Mouse (Mus musculus) ovary, postnatal 36 days (tissue): Measurements from ENCODE around the gene Bmp6.

ENCODE experiments used
- DNase-seq: peaks from one replicate; pipeline ENCODE4 v3.0.0; 2022; ENCODE audit warnings: low spot score, mixed read lengths

Bmp6 gene

DNA sequence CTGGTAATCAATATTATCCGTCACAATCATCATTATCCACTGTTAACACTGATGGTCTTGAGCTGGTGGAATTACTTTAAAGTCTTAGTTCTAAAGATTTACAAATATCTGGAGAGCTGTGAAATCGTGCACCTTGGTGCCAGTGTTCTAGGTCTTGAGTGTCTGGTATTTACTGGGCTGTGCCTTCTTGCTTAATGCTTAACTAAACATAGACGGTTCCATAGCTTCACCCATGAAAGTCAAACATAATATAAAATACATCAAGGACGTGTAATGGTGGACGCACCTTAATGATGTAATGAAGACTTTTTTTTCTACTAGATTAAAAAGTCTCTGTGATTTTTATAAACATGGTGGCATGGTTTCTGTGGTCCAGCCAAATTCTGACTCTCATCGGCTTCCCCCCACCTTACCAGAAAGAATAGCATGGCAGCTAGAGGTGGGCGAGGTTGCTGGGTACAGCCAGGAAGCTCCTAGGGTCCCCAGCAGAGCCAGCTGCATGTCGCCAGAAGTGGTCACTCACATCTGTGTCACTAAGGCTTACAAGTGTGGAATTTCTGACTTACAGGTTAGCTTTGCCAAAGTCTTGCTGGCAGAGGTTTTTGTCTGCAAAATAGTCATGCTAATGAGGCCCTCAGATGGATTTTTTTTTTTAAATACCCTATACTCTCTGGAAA, 200.0 kb downstream of the Bmp6 start:
- DNase-seq, result no peak

DNA sequence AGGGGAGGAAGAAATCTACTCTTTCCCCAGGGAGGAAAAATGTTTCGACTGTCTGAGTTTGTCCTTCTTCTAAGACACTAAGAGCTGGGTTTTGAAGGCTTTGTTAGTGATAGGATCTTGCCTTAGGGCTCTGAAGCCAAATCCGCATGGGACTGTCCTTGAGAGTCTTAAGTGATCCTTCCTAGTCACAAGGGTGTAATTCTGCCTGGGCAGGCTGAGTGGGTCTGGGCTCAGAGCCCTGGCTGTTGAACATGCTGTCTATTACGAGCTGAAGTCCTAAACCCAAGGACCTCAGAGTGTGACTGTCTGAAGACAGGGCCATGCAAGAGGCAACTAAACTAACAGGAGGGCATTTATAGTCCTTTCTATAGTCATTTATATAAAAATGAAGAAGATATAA, 200.6 kb downstream of the Bmp6 start:
- DNase-seq, result peak; percentile 17

DNA sequence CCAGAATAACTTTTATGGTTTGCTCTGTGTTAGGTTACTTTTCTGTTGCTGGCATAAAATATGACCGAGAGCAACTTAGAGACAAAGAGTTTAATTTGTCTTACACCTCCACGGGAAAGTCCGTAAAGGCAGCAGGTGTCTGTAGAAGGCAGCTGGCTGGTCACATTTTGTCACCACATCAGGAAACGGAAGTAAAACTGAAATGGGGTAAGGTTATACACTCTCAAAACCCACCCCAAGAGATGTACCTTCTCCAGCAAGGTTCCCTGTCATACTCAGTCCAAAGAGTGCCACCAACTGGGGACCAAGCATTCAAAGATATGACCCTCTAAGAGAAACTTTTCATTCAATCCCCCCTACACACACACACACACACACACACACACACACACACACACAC, 201.8 kb downstream of the Bmp6 start:
- DNase-seq, result no peak

DNA sequence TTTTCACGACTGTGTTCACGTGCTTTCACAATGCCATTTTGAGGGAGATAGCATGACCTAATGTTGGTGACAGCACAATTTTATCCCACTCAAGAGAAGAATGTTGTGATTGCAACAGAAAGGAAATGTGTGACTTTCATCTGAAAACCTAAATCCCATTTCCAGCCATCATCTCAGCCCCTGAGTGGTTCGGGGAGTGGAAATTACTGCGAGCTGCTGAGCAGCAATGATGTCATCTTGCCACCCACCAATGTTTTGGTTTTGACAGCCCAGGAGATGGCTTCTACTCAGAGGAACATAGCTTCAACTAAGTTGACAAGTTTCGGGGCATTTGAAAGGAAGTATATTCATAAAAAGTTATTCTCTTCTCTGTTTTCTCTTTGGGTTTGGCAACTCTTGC, 202.8 kb downstream of the Bmp6 start:
- DNase-seq, result no peak

DNA sequence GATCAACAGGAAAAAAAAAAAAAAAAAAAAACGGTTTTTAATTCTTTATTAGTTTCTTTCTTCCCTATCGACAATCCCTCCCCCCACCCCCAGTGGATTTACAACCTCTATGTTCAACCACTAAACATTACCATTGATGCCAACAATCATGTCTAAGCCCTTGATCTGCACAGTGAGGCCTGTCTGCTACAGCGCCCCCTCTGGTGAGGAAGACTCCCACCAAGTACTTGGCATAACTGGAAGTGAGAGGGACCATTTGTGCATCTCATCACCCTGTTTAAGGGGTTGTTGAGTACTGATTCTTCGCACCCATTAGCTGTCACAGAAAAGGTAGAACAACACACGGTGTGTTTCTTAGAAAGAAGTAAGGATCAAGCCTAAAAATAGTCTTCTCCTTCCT, 203.8 kb downstream of the Bmp6 start:
- no peak for DNase-seq
